22 mouse cellular contexts compared by ENCODE assay signal in the genomic region with DNA sequence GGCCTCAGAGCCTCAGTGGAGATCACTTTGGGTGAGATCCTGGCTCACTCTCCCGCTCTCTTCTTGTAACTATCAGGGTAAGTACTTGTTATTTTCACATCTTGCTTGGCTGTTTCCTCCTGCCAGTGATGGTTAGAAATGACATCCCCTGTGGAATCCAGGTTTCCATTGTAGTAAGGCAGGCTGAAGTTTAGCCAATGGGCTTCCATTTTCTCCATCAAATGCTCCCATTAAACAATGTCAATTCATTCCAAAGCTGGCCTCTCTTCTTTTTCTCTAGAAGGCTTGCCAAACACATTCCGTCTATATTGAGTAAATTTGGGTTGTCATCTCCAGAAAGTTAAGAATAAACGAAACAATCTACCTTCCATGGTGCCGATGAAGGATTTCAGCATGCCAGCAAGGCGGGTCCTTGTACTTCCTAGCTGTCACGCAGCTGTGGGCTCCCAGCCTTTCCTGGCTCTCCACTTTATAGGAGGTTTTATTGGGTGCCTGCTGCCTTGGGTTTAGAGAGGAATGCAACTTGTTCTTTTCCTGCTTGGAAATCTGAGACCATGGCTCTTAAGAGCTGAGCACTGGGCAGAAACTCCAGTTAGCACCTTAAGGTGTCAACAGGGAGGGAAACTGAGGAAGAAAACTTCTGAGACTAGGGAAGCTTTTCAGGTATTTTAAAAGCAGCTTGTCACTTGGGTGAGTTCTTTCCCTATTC. TPM values are rescaled to one million over a fixed set of nuclear protein-coding genes. Genes with fewer than 3 reads are reported as not detected.
DNase-seq lines count a peak whose midpoint lies in the region; ATAC-seq lines count a peak whose summit lies in the region.
"Had no signal": no experiment of that assay in that cellular context is flagged by ENCODE, and none has a peak within 500 bp of the region (broad histone marks: within the 10 kb centered on the region; RNA-seq: fewer than 3 reads in every experiment).

No protein-coding gene starts in this region.

- peak; percentile 75; the same call in 1 of the 2 replicates for ATAC-seq in limb, embryonic 15.5 days (ENCODE audit: insufficient number of reproducible peaks, low FRiP score, low TSS enrichment, low read depth)
- no peak for ATAC-seq in monocyte, adult 5-6 weeks (replicated peaks; ENCODE audit: insufficient number of reproducible peaks, low FRiP score, low TSS enrichment, poor library complexity, severe bottlenecking)
- ATAC-seq: forebrain, postnatal 0 days; intestine, embryonic 16.5 days; midbrain, embryonic 16.5 days had no signal

- no peaks in the 10 kb centered on the region for H3K27me3 ChIP-seq in heart, embryonic 10.5 days (ENCODE audit: insufficient read depth, poor library complexity, severe bottlenecking)
- H3K27me3 ChIP-seq in limb, embryonic 15.5 days = no peaks in the 10 kb centered on the region
- H3K27me3 ChIP-seq: embryonic facial prominence, embryonic 15.5 days; heart, embryonic 15.5 days; hindbrain, embryonic 15.5 days; neural tube, embryonic 15.5 days had no signal

- H3K27ac ChIP-seq in heart, embryonic 10.5 days = no peak overlapping the region
- H3K27ac ChIP-seq in limb, embryonic 15.5 days = peak overlapping the region; percentile 68
- H3K27ac ChIP-seq: embryonic facial prominence, embryonic 15.5 days; heart, embryonic 15.5 days; hindbrain, embryonic 15.5 days; neural tube, embryonic 15.5 days had no signal

- no peaks in the 10 kb centered on the region for H3K36me3 ChIP-seq in heart, embryonic 10.5 days
- H3K36me3 ChIP-seq in limb, embryonic 15.5 days = no peaks in the 10 kb centered on the region
- H3K36me3 ChIP-seq: embryonic facial prominence, embryonic 15.5 days; heart, embryonic 15.5 days; hindbrain, embryonic 15.5 days; neural tube, embryonic 15.5 days had no signal

- intact Hi-C loops in heart, postnatal 25 days (cut with DNase I) = no loop called here

- peaks cover 13% of the 10 kb centered on the region for H3K4me1 ChIP-seq in heart, embryonic 10.5 days
- peaks cover 20% of the 10 kb centered on the region; the same call in 1 of the 2 replicates for H3K4me1 ChIP-seq in limb, embryonic 15.5 days
- H3K4me1 ChIP-seq: hindbrain, embryonic 15.5 days; neural tube, embryonic 15.5 days had no signal

- peak; percentile 67 for DNase-seq in heart, embryonic 10.5 days (ENCODE audit: low spot score)
- no peak for DNase-seq in heart, postnatal 25 days (ENCODE audit: low spot score)
- DNase-seq in urinary bladder, postnatal 14 days (ENCODE audit: low spot score) = peak; percentile 32
- no peak for DNase-seq in urinary bladder, postnatal 25 days (ENCODE audit: low spot score)
- no peak for DNase-seq in adrenal gland, postnatal 36 days
- DNase-seq: adrenal gland, postnatal 25 days; cerebellum, adult 9-10 months; forebrain, postnatal 0 days; gastrocnemius, postnatal 36 days; kidney, postnatal 25 days; layer of hippocampus, postnatal 36 days; lung, postnatal 4 days; right cerebral cortex, adult 18-20 months; thymus, postnatal 25 days had no signal

- H3K9ac ChIP-seq in limb, embryonic 15.5 days = no peak overlapping the region
- H3K9ac ChIP-seq: embryonic facial prominence, embryonic 15.5 days; forebrain, postnatal 0 days; heart, embryonic 15.5 days; hindbrain, embryonic 15.5 days; neural tube, embryonic 15.5 days had no signal

- 73% methylated on average over 6 of the region's 6 CpGs for WGBS in heart, embryonic 10.5 days
- 29% methylated on average over 6 of the region's 6 CpGs for WGBS in limb, embryonic 15.5 days

- H3K9me3 ChIP-seq in heart, embryonic 10.5 days = 0 out of 2 replicates have a peak, but pooled peaks cover 11% of the 10 kb centered on the region
- H3K9me3 ChIP-seq in limb, embryonic 15.5 days = 0 out of 2 replicates have a peak, but pooled peaks cover 2% of the 10 kb centered on the region
- H3K9me3 ChIP-seq: embryonic facial prominence, embryonic 15.5 days; heart, embryonic 15.5 days; hindbrain, embryonic 15.5 days; neural tube, embryonic 15.5 days had no signal

- peak overlapping the region; percentile 20 for H3K4me2 ChIP-seq in limb, embryonic 15.5 days
- H3K4me2 ChIP-seq: embryonic facial prominence, embryonic 15.5 days; heart, embryonic 15.5 days; hindbrain, embryonic 15.5 days; neural tube, embryonic 15.5 days had no signal

- no peak overlapping the region for H3K4me3 ChIP-seq in heart, embryonic 10.5 days
- H3K4me3 ChIP-seq in limb, embryonic 15.5 days = no peak overlapping the region
- H3K4me3 ChIP-seq: embryonic facial prominence, embryonic 15.5 days; heart, embryonic 15.5 days; hindbrain, embryonic 15.5 days; neural tube, embryonic 15.5 days had no signal

RNA-seq across cellular contexts. Expression of a gene that starts 22.9 kb away (rescaled TPM):
- 28.5 and 33.4 TPM in 2 replicates for polyA plus RNA-seq in heart, embryonic 10.5 days (2016; fragmentation: Nextera tagmentation; extraction: Ambion mirVana)
- total RNA-seq in heart, postnatal 25 days (2021) = 10 to 100 TPM; 16.8 to 18.9 TPM
- polyA plus RNA-seq in limb, embryonic 15.5 days (2015; fragmentation: Nextera tagmentation; extraction: Ambion mirVana) = 39.9 and 42.0 TPM in 2 replicates
- 10 to 100 TPM; 15.4 to 45.7 TPM for total RNA-seq in adrenal gland, postnatal 36 days (2021)
- 0.19 TPM in 1 of 3 replicates, not detected in the others for total RNA-seq in monocyte, adult 5-6 weeks (2017)

Comparison
In these comparisons a context has a peak if more than half of its experiments do, and no peak if none do; other contexts are left out.
1. DNase-seq: peak in heart, embryonic 10.5 days (single experiment) and urinary bladder, postnatal 14 days (single experiment); none in heart, postnatal 25 days (single experiment), urinary bladder, postnatal 25 days (single experiment) and adrenal gland, postnatal 36 days (0 of 2).
2. RNA of a gene that starts 22.9 kb away (total RNA-seq): 15.4 to 45.7 TPM in adrenal gland, postnatal 36 days and 16.8 to 18.9 TPM in heart, postnatal 25 days; 0.19 TPM in monocyte, adult 5-6 weeks; every median in the first group is over 10 times any median in the second.